Comparison of ENCODE assay signal across 27 mouse cellular contexts in genomic region chr12:4527027-4527426, GRCm38 (mm10). TPM values are rescaled to one million over a fixed set of nuclear protein-coding genes. Genes with fewer than 3 reads are reported as not detected.
DNase-seq lines count a peak whose midpoint lies in the region; ATAC-seq and TF ChIP-seq lines count a peak whose summit lies in the region.
"Had no signal": no experiment of that assay in that cellular context is flagged by ENCODE, and none has a peak within 500 bp of the region (broad histone marks: within the 10 kb centered on the region; RNA-seq: fewer than 3 reads in every experiment).

No protein-coding gene starts in this region.

- no peak overlapping the region for H3K4me2 ChIP-seq in liver, embryonic 11.5 days
- H3K4me2 ChIP-seq in lung, postnatal 0 days (replicated peaks; ENCODE audit: low read depth, low read length) = no peak overlapping the region
- H3K4me2 ChIP-seq in midbrain, embryonic 11.5 days = no peak overlapping the region
- H3K4me2 ChIP-seq: forebrain, embryonic 13.5 days; hindbrain, embryonic 13.5 days had no signal

- H3K79me2 ChIP-seq in liver, adult 2 months (ENCODE audit: control insufficient read depth, insufficient read depth, low read length) = no peaks in the 10 kb centered on the region

- no peak for TF ChIP-seq CTCF in liver, adult 2 months (IDR thresholded peaks at IDR 0.05; ENCODE audit: low read depth, low read length)
- TF ChIP-seq CTCF in lung, postnatal 0 days (IDR thresholded peaks at IDR 0.05) = no peak

- no peaks in the 10 kb centered on the region for H3K9me3 ChIP-seq in liver, embryonic 11.5 days (ENCODE audit: control insufficient read depth, low read length)
- H3K9me3 ChIP-seq in lung, postnatal 0 days (ENCODE audit: low read length) = no peaks in the 10 kb centered on the region
- H3K9me3 ChIP-seq in midbrain, embryonic 11.5 days (ENCODE audit: control insufficient read depth, low read length) = no peaks in the 10 kb centered on the region
- H3K9me3 ChIP-seq: forebrain, embryonic 13.5 days; heart, embryonic 10.5 days; hindbrain, embryonic 13.5 days had no signal

- H3K4me1 ChIP-seq in liver, adult 2 months (ENCODE audit: control insufficient read depth, insufficient read depth, low read length) = peaks cover 2% of the 10 kb centered on the region; the same call in 1 of the 2 replicates
- H3K4me1 ChIP-seq in liver, embryonic 11.5 days (replicated peaks; ENCODE audit: control insufficient read depth, insufficient read depth, low read length) = peaks cover 15% of the 10 kb centered on the region
- peaks cover 8% of the 10 kb centered on the region; the same call in 1 of the 2 replicates for H3K4me1 ChIP-seq in lung, postnatal 0 days (ENCODE audit: insufficient read depth, low read depth, low read length)
- peaks cover 9% of the 10 kb centered on the region for H3K4me1 ChIP-seq in midbrain, embryonic 11.5 days (ENCODE audit: control insufficient read depth, insufficient read depth, low read length)

- H3K36me3 ChIP-seq in liver, adult 2 months (ENCODE audit: control insufficient read depth, insufficient read depth, low read length) = no peaks in the 10 kb centered on the region
- H3K36me3 ChIP-seq in liver, embryonic 11.5 days (ENCODE audit: control insufficient read depth, insufficient read depth, low read length) = no peaks in the 10 kb centered on the region
- no peaks in the 10 kb centered on the region for H3K36me3 ChIP-seq in lung, postnatal 0 days (ENCODE audit: insufficient read depth, low read length)
- no peaks in the 10 kb centered on the region for H3K36me3 ChIP-seq in midbrain, embryonic 11.5 days (ENCODE audit: control insufficient read depth, insufficient read depth, low read length)
- H3K36me3 ChIP-seq: heart, embryonic 10.5 days; hindbrain, embryonic 13.5 days had no signal

- DNase-seq in liver, adult 2 months (ENCODE audit: extremely low read depth, low read depth, low spot score) = peak; percentile 81
- no peak for DNase-seq in liver, embryonic 11.5 days (ENCODE audit: low spot score)
- peak; percentile 71 for DNase-seq in fat pad, adult 2 months (ENCODE audit: extremely low read depth, low read depth, low spot score)
- DNase-seq in lung, postnatal 0 days (ENCODE audit: low spot score) = peak; percentile 72
- DNase-seq in right cerebral cortex, postnatal 36 days (ENCODE audit: low spot score in 2 of 2) = no peak
- no peak for DNase-seq in T-cell, adult 2 months (ENCODE audit: low spot score)
- DNase-seq in midbrain, embryonic 11.5 days (ENCODE audit: low spot score, missing footprints) = no peak
- DNase-seq: cerebellum, adult 18-20 months; cerebellum, postnatal 10 days; gastrocnemius, postnatal 10 days; heart, adult 11 months; heart, postnatal 4 days; kidney, adult 8-10 months; layer of hippocampus, postnatal 36 days; left cerebral cortex, postnatal 4 days; midbrain, embryonic 14.5 days; right cerebral cortex, adult 18-20 months; thymus, postnatal 4 days had no signal

- WGBS in liver, adult 2 months = 15% methylated on average over 2 of the region's 2 CpGs
- 65% methylated on average over 2 of the region's 2 CpGs for WGBS in liver, embryonic 11.5 days
- 41% methylated on average over 2 of the region's 2 CpGs for WGBS in lung, postnatal 0 days
- WGBS in midbrain, embryonic 11.5 days = 71% methylated on average over 2 of the region's 2 CpGs

- H3K9ac ChIP-seq in liver, adult 2 months (ENCODE audit: low read depth, low read length) = no peak overlapping the region
- no peak overlapping the region for H3K9ac ChIP-seq in liver, embryonic 11.5 days (ENCODE audit: low read depth, low read length)
- H3K9ac ChIP-seq in lung, postnatal 0 days (replicated peaks; ENCODE audit: low read depth) = no peak overlapping the region
- no peak overlapping the region for H3K9ac ChIP-seq in midbrain, embryonic 11.5 days (ENCODE audit: low read length)
- H3K9ac ChIP-seq: forebrain, embryonic 13.5 days; hindbrain, embryonic 13.5 days; liver, embryonic 14.5 days had no signal

- no peak for ATAC-seq in liver, embryonic 11.5 days (replicated peaks; ENCODE audit: low FRiP score)
- ATAC-seq in lung, postnatal 0 days = peak; percentile 63
- no peak for ATAC-seq in midbrain, embryonic 11.5 days (ENCODE audit: low FRiP score)
- ATAC-seq: activated CD4-positive, CD25-positive, alpha-beta regulatory T cell, adult 4 months; CD4-positive, CD25-positive, alpha-beta regulatory T cell, adult 4 months; forebrain, embryonic 13.5 days; intestine, embryonic 16.5 days had no signal

- TF ChIP-seq EP300 in lung, postnatal 0 days (IDR thresholded peaks at IDR 0.05) = no peak

- H3K27ac ChIP-seq in liver, adult 2 months (replicated peaks; ENCODE audit: insufficient read depth, low read depth, low read length) = no peak overlapping the region
- H3K27ac ChIP-seq in liver, embryonic 11.5 days (ENCODE audit: low read depth, low read length) = no peak overlapping the region
- H3K27ac ChIP-seq in lung, postnatal 0 days (ENCODE audit: low read length) = no peak overlapping the region
- H3K27ac ChIP-seq in midbrain, embryonic 11.5 days (ENCODE audit: low read depth, low read length) = no peak overlapping the region
- H3K27ac ChIP-seq: forebrain, embryonic 13.5 days; heart, embryonic 10.5 days; hindbrain, embryonic 13.5 days; kidney, postnatal 0 days; liver, embryonic 14.5 days; macrophage had no signal

- no peak overlapping the region for H3K4me3 ChIP-seq in liver, adult 2 months (ENCODE audit: insufficient read depth, low read depth, low read length)
- H3K4me3 ChIP-seq in liver, embryonic 11.5 days (ENCODE audit: low read depth, low read length) = no peak overlapping the region
- H3K4me3 ChIP-seq in lung, postnatal 0 days (ENCODE audit: low read depth, low read length) = no peak overlapping the region
- no peak overlapping the region for H3K4me3 ChIP-seq in midbrain, embryonic 11.5 days (ENCODE audit: low read depth, low read length)
- H3K4me3 ChIP-seq: forebrain, embryonic 13.5 days; heart, embryonic 10.5 days; hindbrain, embryonic 13.5 days had no signal

- TF ChIP-seq POLR2A in liver, adult 2 months (IDR thresholded peaks at IDR 0.05; ENCODE audit: extremely low read depth, insufficient read depth, low read length) = no peak

- H3K27me3 ChIP-seq in liver, adult 2 months (ENCODE audit: control insufficient read depth, insufficient read depth, low read length) = no peaks in the 10 kb centered on the region
- H3K27me3 ChIP-seq in liver, embryonic 11.5 days (replicated peaks; ENCODE audit: control insufficient read depth, insufficient read depth, low read length) = no peaks in the 10 kb centered on the region
- H3K27me3 ChIP-seq in lung, postnatal 0 days (replicated peaks; ENCODE audit: insufficient read depth, low read length) = no peaks in the 10 kb centered on the region
- no peaks in the 10 kb centered on the region for H3K27me3 ChIP-seq in midbrain, embryonic 11.5 days (ENCODE audit: control insufficient read depth, insufficient read depth, low read length)
- H3K27me3 ChIP-seq: forebrain, embryonic 13.5 days; hindbrain, embryonic 13.5 days had no signal

RNA-seq across cellular contexts. Expression of gene Ncoa1, which starts 50.0 kb away (rescaled TPM):
- 9.3 and 12.4 TPM in 2 replicates for total RNA-seq in liver, adult 2 months (2014; rRNA removed)
- polyA plus RNA-seq in liver, adult 2 months (2012; rRNA removed) = 8.0 and 9.3 TPM in 2 replicates
- 2.2 and 2.6 TPM in 2 replicates for polyA plus RNA-seq in liver, embryonic 11.5 days (2014; fragmentation: Nextera tagmentation; extraction: Ambion mirVana)
- polyA plus RNA-seq in lung, postnatal 0 days (2015; fragmentation: Nextera tagmentation; extraction: Ambion mirVana) = 9.6 and 12.4 TPM in 2 replicates
- 4.7 and 4.9 TPM in 2 replicates for polyA plus RNA-seq in midbrain, embryonic 11.5 days (2014; fragmentation: Nextera tagmentation; extraction: Ambion mirVana)

Comparison
In these comparisons a context has a peak if more than half of its experiments do, and no peak if none do; other contexts are left out.
1. DNase-seq: peak in liver, adult 2 months (single experiment), fat pad, adult 2 months (single experiment) and lung, postnatal 0 days (single experiment); none in liver, embryonic 11.5 days (single experiment), right cerebral cortex, postnatal 36 days (0 of 2), T-cell, adult 2 months (single experiment) and midbrain, embryonic 11.5 days (single experiment).